Mouse (Mus musculus): Measurements from ENCODE around the gene Ube2dnl2.

The Ube2dnl2 gene

DNA sequence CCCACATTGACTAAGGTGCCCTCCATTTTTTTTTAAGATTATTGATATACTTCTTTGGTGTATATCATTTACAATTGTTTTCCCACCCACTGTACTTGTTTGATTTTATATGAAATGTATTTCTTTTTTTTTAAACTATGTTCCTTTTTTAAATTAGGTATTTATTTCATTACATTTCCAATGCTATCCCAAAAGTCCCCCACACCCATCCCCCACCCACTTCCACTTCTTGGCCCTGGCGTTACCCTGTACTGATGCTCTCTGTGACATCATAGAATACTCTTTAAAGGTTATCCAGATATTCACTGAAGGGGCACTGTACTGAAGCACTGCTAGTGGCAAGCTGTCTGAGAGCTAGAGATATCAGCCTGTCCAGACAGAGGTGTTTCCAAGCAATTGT is at the start of gene Ube2dnl2:
Gene Ube2dnl2, plus strand, starts transcription at position 301 of the 400 bp plus-strand sequence.
- DNase-seq (ENCODE audit: low read depth in 2 of 2, low spot score in 2 of 2), result no peak

DNA sequence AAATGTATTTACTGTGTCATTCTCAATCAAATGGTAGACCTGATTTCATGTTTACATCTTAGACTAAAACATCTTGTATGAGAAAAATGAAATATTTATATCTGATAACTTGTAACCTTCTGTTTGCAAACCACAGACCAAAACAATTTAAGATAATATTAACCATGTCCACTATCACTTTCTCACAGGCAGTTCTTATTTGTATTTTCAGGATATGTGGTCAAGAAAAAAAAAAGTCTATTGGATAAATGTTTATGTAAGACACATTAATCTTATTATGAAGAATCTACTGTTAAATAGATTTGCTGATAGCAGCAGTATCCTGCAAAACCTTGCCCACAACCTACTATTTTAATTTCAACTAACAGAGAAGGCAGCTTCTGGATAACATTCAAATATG is 11.9 kb upstream of the Ube2dnl2 start:
- DNase-seq (ENCODE audit: low read depth in 2 of 2, low spot score in 2 of 2), result no peak

DNA sequence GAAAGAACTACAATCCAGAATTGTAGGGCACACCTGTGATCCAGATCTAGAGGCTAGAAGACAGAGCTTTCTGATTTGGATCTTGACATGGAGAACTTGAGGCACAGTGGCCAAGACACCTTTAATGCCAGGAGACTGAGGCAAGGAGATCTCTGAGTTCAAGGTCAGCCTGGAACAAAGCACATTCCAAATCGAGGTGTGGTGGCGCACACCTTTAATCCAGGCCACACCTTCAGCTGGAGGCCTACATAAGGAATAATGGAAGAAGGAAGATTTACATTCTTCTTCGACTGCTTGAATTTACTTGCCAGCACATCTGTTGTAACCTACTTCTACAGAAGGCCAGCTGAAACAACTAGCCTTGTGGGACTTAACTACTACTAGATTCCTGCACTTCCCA is 9.9 kb upstream of the Ube2dnl2 start:
- no peak for DNase-seq (ENCODE audit: low read depth in 2 of 2, low spot score in 2 of 2)

DNA sequence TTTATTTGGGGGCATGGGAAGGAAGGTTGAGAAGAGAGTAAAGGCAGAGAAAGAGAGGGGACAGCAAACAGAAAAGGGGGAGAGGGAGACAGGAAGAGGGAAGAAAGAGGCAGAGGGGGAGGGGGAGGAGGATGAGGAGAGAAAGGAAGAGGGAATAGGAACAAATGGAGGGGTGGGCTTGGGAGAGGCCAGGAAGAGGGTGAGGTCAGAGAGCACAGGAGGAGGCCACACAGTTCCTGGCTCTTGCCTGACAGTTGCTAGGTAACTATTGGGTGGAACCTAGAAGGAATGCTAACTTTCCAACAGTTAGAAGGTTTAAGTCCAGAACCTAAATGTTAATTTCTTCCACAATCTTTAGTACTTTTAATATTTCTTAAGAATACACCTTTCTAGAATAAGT is 4.0 kb upstream of the Ube2dnl2 start:
- no peak for DNase-seq (ENCODE audit: low read depth in 2 of 2, low spot score in 2 of 2)

DNA sequence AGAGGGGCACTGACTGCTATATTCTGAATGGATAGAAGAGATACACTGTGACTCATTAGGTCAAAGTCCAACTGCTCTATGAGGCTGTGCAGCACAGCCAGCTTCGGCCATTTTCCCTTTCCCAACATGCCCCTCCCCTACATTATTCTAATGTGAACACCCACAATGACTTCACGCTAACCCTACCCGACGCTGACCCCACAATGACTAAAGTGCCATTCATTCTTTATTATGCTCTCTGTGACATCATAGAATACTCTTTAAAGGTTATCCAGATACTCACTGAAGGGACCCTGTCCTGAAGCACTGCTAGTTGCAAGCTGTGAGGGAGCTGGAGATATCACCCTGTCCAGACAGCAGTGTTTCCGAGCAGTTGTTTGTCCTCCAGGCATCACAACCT is 2.7 kb upstream of the Ube2dnl2 start, which contains the start of gene Ube2dnl1:
Gene Ube2dnl1, plus strand, starts transcription at position 301 of the 400 bp plus-strand sequence.
- no peak for DNase-seq (ENCODE audit: low read depth in 2 of 2, low spot score in 2 of 2)

DNA sequence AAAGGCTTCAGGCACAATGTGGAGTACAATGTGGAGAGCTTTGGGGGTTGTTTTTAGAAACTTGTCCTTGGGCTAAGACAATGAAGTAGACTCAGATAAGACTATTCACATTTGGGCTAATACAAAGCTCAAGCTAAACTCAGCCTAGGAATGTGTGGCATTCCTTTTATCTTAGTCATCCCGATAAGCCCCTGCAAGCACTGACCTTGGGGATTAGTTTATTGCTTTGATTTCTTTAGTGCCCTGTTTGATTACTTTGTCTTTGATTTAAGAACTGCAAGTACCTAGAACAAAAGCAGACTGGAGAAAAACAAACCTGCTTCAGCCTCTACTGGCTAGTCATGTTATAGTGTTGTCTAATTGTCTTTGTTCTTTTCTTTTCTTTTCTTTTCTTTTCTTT is 47.7 kb downstream of the Ube2dnl2 start:
- no peak for DNase-seq (ENCODE audit: low read depth in 2 of 2, low spot score in 2 of 2)
